Comparison of ENCODE assay signal across 25 mouse cellular contexts in the genomic region with DNA sequence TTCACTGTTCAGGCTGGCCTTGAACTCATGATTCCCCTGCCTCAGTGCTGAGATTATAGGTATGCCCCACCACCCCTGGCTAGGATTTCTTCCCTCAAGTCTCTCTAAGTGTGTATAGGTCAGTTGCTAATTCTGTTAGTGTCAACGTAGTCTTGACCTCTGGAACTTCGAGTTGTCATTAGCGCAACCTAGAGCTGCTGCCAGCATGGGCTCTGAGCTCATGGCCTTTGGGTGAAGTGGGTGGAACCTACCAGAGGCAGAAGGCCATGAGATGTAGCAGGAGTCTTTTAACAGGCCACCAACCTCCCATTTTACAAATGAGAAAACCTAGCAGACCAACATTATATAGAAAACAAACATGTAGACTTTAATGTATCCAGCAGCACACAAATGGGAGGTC.
A peak's percentile ranks its signal among the peaks of the same experiment; 100 is the strongest.
DNase-seq lines count a peak whose midpoint lies in the region; ATAC-seq lines count a peak whose summit lies in the region.
"Had no signal": no experiment of that assay in that cellular context is flagged by ENCODE, and none has a peak within 500 bp of the region (broad histone marks: within the 10 kb centered on the region; RNA-seq: fewer than 3 reads in every experiment).

No protein-coding gene starts in this region.

- 78% methylated on average over 3 of the region's 3 CpGs for WGBS in liver, embryonic 13.5 days (ENCODE audit: insufficient replicate concordance)
- 52% methylated on average over 3 of the region's 3 CpGs for WGBS in liver, embryonic 16.5 days (ENCODE audit: insufficient replicate concordance)

- DNase-seq in adrenal gland, adult 2 months: peak; percentile 62
- DNase-seq in adrenal gland, postnatal 4 days (ENCODE audit: low spot score in 2 of 2): no peak
- no peak for DNase-seq in liver, embryonic 13.5 days
- no peak for DNase-seq in liver
- DNase-seq in frontal cortex, postnatal 25 days (ENCODE audit: low spot score in 2 of 2): no peak
- DNase-seq in neural tube, embryonic 10.5 days (ENCODE audit: extremely low spot score, low spot score): no peak
- DNase-seq: adrenal gland, postnatal 14 days; B cell, adult 2 months; cerebellum, adult 18-20 months; cerebellum, adult 9-11 months; embryo, embryonic 11 days; gastrocnemius, postnatal 10 days; heart, adult 18-20 months; heart, postnatal 10 days; heart, postnatal 4 days had no signal

- H3K27me3 ChIP-seq in liver, embryonic 13.5 days: no peaks in the 10 kb centered on the region
- no peaks in the 10 kb centered on the region for H3K27me3 ChIP-seq in liver, embryonic 16.5 days (ENCODE audit: control insufficient read depth, insufficient read depth, low read depth, low read length)
- H3K27me3 ChIP-seq: embryonic facial prominence, embryonic 15.5 days; hindbrain, embryonic 12.5 days had no signal

- no peak overlapping the region for H3K4me2 ChIP-seq in liver, embryonic 13.5 days
- H3K4me2 ChIP-seq in liver, embryonic 16.5 days (ENCODE audit: low read depth, low read length): no peak overlapping the region
- H3K4me2 ChIP-seq: embryonic facial prominence, embryonic 15.5 days; hindbrain, embryonic 12.5 days had no signal

- peaks cover 97% of the 10 kb centered on the region for H3K4me1 ChIP-seq in liver, embryonic 13.5 days (replicated peaks)
- H3K4me1 ChIP-seq in liver, embryonic 16.5 days (ENCODE audit: control insufficient read depth, low read depth, low read length): peaks cover 83% of the 10 kb centered on the region

- no peak overlapping the region for H3K9ac ChIP-seq in liver, embryonic 13.5 days
- H3K9ac ChIP-seq in liver, embryonic 16.5 days (ENCODE audit: low read depth, low read length): no peak overlapping the region
- H3K9ac ChIP-seq: embryonic facial prominence, embryonic 15.5 days; hindbrain, embryonic 12.5 days had no signal

- H3K9me3 ChIP-seq in liver, embryonic 13.5 days (replicated peaks): no peaks in the 10 kb centered on the region
- H3K9me3 ChIP-seq in liver, embryonic 16.5 days (replicated peaks; ENCODE audit: control insufficient read depth, low read length): no peaks in the 10 kb centered on the region
- H3K9me3 ChIP-seq: embryonic facial prominence, embryonic 15.5 days; forebrain, embryonic 10.5 days; G1E; heart, embryonic 10.5 days; hindbrain, embryonic 12.5 days had no signal

- H3K27ac ChIP-seq in liver, embryonic 13.5 days: peak overlapping the region; percentile 50; the same call in 1 of the 2 replicates
- 0 out of 2 replicates have a peak overlapping the region, but pooled peaks have one; percentile 23 for H3K27ac ChIP-seq in liver, embryonic 16.5 days (ENCODE audit: low read length)
- H3K27ac ChIP-seq: embryonic facial prominence, embryonic 15.5 days; forebrain, embryonic 10.5 days; heart, embryonic 10.5 days; hindbrain, embryonic 12.5 days had no signal

- ATAC-seq in liver, embryonic 13.5 days (ENCODE audit: low read depth): no peak
- no peak for ATAC-seq in liver, embryonic 16.5 days (ENCODE audit: low read depth)
- ATAC-seq: CD4-positive, CD25-positive, alpha-beta regulatory T cell, adult 4 months; forebrain, embryonic 14.5 days; hindbrain, embryonic 16.5 days had no signal

- H3K4me3 ChIP-seq in liver, embryonic 13.5 days (replicated peaks): no peak overlapping the region
- H3K4me3 ChIP-seq in liver, embryonic 16.5 days (ENCODE audit: low read depth, low read length): no peak overlapping the region
- H3K4me3 ChIP-seq: embryonic facial prominence, embryonic 15.5 days; erythroblast, embryonic 14.5 days; forebrain, embryonic 10.5 days; heart, embryonic 10.5 days; hindbrain, embryonic 12.5 days had no signal

- no peaks in the 10 kb centered on the region for H3K36me3 ChIP-seq in liver, embryonic 13.5 days
- no peaks in the 10 kb centered on the region for H3K36me3 ChIP-seq in liver, embryonic 16.5 days (ENCODE audit: control insufficient read depth, insufficient read depth)
- H3K36me3 ChIP-seq: embryonic facial prominence, embryonic 15.5 days; forebrain, embryonic 10.5 days; heart, embryonic 10.5 days; hindbrain, embryonic 12.5 days had no signal
